Mouse (Mus musculus) liver, embryonic 11.5 days (tissue): ENCODE measurements around the gene Ccpg1os. TPM values are rescaled to one million over a fixed set of nuclear protein-coding genes. Genes with fewer than 3 reads are reported as not detected.

Experiments
- ATAC-seq: fragments of 200-750 bp; cut with Nextera tagmentation; replicated peaks from 2 replicates; pipeline ENCODE4 v1.8.0; 2017; ENCODE audit warnings: moderate number of reproducible peaks, mild to moderate bottlenecking, moderate TSS enrichment, moderate library complexity; ENCODE audit not compliant: low FRiP score
- DNase-seq: peaks from one replicate; pipeline ENCODE4 v3.0.0-alpha.2; 2017; ENCODE audit warnings: low spot score
- H3K27ac ChIP-seq: fragments of 300-500 bp; sonication (generic); 2 replicates; pipeline ENCODE4 v1.5.1; 2014; ENCODE audit warnings: mild to moderate bottlenecking, low read depth, low read length, control low read depth
- H3K27me3 ChIP-seq: fragments of 300-500 bp; sonication (generic); replicated peaks from 2 replicates; pipeline ENCODE4 v1.6.1; 2014; ENCODE audit warnings: low read length, mixed read lengths; ENCODE audit not compliant: control insufficient read depth, insufficient read depth
- H3K36me3 ChIP-seq: fragments of 300-500 bp; sonication (generic); 2 replicates; pipeline ENCODE4 v1.6.1; 2014; ENCODE audit warnings: mild to moderate bottlenecking, low read length, moderate library complexity, mixed read lengths; ENCODE audit not compliant: control insufficient read depth, insufficient read depth
- H3K4me1 ChIP-seq: fragments of 300-500 bp; sonication (generic); replicated peaks from 2 replicates; pipeline ENCODE4 v1.6.1; 2014; ENCODE audit warnings: low read length, mixed read lengths; ENCODE audit not compliant: control insufficient read depth, insufficient read depth
- H3K4me2 ChIP-seq: fragments of 300-500 bp; sonication (generic); 2 replicates; pipeline ENCODE4 v1.6.1; 2014; ENCODE audit warnings: mild to moderate bottlenecking, control low read depth, moderate library complexity
- H3K4me3 ChIP-seq: fragments of 300-500 bp; sonication (generic); 2 replicates; pipeline ENCODE4 v1.5.1; 2014; ENCODE audit warnings: low read depth, low read length, control low read depth
- H3K9ac ChIP-seq: fragments of 300-500 bp; sonication (generic); 2 replicates; pipeline ENCODE4 v1.6.1; 2014; ENCODE audit warnings: low read depth, low read length, control low read depth
- H3K9me3 ChIP-seq: fragments of 300-500 bp; sonication (generic); 2 replicates; pipeline ENCODE4 v1.6.1; 2016; ENCODE audit warnings: low read length, inconsistent platforms, mixed read lengths; ENCODE audit not compliant: control insufficient read depth
- WGBS: fragments of 180-500 bp; shearing (Covaris S2); extraction: QIAGEN DNeasy Blood & Tissue Kit; methylation state at CpG from one replicate; pipeline ENCODE4 v1.1.7; 2014; 5-methylcytosine and 5-hydroxymethylcytosine counted together
- polyA plus RNA-seq: library from polyadenylated mRNA; unstranded; fragments of >200 nt; fragmentation: Nextera tagmentation; extraction: Ambion mirVana; gene quantifications from 2 replicates; pipeline ENCODE4 v1.2.1, GENCODE M21; 2014

The Ccpg1os gene
- polyA plus RNA-seq, 1 experiment from 2014 or later, result 7.3 TPM

GRCm38 (mm10) chr9:73012629-73013028 is 27.4 kb upstream of the Ccpg1os start:
- no peak overlapping the region for H3K4me2 ChIP-seq
- H3K9me3 ChIP-seq, result no peaks in the 10 kb centered on the region
- no peaks in the 10 kb centered on the region for H3K4me1 ChIP-seq
- DNase-seq, result no peak
- H3K27ac ChIP-seq, result no peak overlapping the region
- no peak overlapping the region for H3K9ac ChIP-seq
- peaks cover 12% of the 10 kb centered on the region; the same call in 1 of the 2 replicates for H3K36me3 ChIP-seq
- WGBS, result 88% methylated on average over 4 of the region's 4 CpGs
- H3K4me3 ChIP-seq, result no peak overlapping the region
- no peak for ATAC-seq
- no peaks in the 10 kb centered on the region for H3K27me3 ChIP-seq

GRCm38 (mm10) chr9:73008384-73008783 is 23.2 kb upstream of the Ccpg1os start:
- DNase-seq, result no peak
- H3K27me3 ChIP-seq, result no peaks in the 10 kb centered on the region
- H3K4me1 ChIP-seq, result no peaks in the 10 kb centered on the region
- H3K36me3 ChIP-seq, result 0 out of 2 replicates have a peak, but pooled peaks cover 4% of the 10 kb centered on the region
- no peak overlapping the region for H3K9ac ChIP-seq
- no peak overlapping the region for H3K4me3 ChIP-seq
- no peak overlapping the region for H3K27ac ChIP-seq
- H3K4me2 ChIP-seq, result no peak overlapping the region
- ATAC-seq, result no peak
- 53% methylated on average over 3 of the region's 3 CpGs for WGBS
- H3K9me3 ChIP-seq, result no peaks in the 10 kb centered on the region

GRCm38 (mm10) chr9:73006175-73006574 is 21.0 kb upstream of the Ccpg1os start:
- Histone ChIP-seq H3K27ac (no peak overlapping the region), H3K4me3 (no peak overlapping the region), H3K4me2 (no peak overlapping the region), H3K36me3 (0 out of 2 replicates have a peak, but pooled peaks cover 4% of the 10 kb centered on the region), H3K4me1 (no peaks in the 10 kb centered on the region), H3K9ac (no peak overlapping the region), H3K9me3 (no peaks in the 10 kb centered on the region), H3K27me3 (no peaks in the 10 kb centered on the region)
- 94% methylated on average over 3 of the region's 3 CpGs for WGBS
- ATAC-seq, result no peak
- no peak for DNase-seq

- H3K9ac ChIP-seq, result no peak overlapping the region
- no peak overlapping the region for H3K4me2 ChIP-seq
- no peak overlapping the region for H3K4me3 ChIP-seq
- H3K4me1 ChIP-seq, result no peaks in the 10 kb centered on the region
- no peak overlapping the region for H3K27ac ChIP-seq
- DNase-seq, result no peak
- 80% methylated on average over 6 of the region's 6 CpGs for WGBS
- H3K36me3 ChIP-seq, result 0 out of 2 replicates have a peak, but pooled peaks cover 4% of the 10 kb centered on the region
- no peaks in the 10 kb centered on the region for H3K9me3 ChIP-seq
- H3K27me3 ChIP-seq, result no peaks in the 10 kb centered on the region
- ATAC-seq, result no peak
Observed at GRCm38 (mm10) chr9:73005106-73005505, 19.9 kb upstream of the Ccpg1os start.

- H3K9ac ChIP-seq, result no peak overlapping the region
- no peak overlapping the region for H3K4me2 ChIP-seq
- DNase-seq (no peak), ATAC-seq (no peak)
- no peaks in the 10 kb centered on the region for H3K9me3 ChIP-seq
- H3K36me3 ChIP-seq, result 0 out of 2 replicates have a peak, but pooled peaks cover 4% of the 10 kb centered on the region
- 90% methylated on average over 8 of the region's 8 CpGs for WGBS
- H3K4me3 ChIP-seq, result no peak overlapping the region
- H3K27ac ChIP-seq, result no peak overlapping the region
- H3K27me3 ChIP-seq, result no peaks in the 10 kb centered on the region
- no peaks in the 10 kb centered on the region for H3K4me1 ChIP-seq
Observed at GRCm38 (mm10) chr9:73004076-73004475, 18.9 kb upstream of the Ccpg1os start.

GRCm38 (mm10) chr9:73002177-73002576 is 17.0 kb upstream of the Ccpg1os start:
- no peaks in the 10 kb centered on the region for H3K9me3 ChIP-seq
- no peak overlapping the region for H3K4me2 ChIP-seq
- H3K36me3 ChIP-seq, result 0 out of 2 replicates have a peak, but pooled peaks cover 4% of the 10 kb centered on the region
- no peak overlapping the region for H3K9ac ChIP-seq
- H3K27ac ChIP-seq, result no peak overlapping the region
- WGBS, result 70% methylated on average over 3 of the region's 3 CpGs
- no peaks in the 10 kb centered on the region for H3K27me3 ChIP-seq
- no peaks in the 10 kb centered on the region for H3K4me1 ChIP-seq
- ATAC-seq, result no peak
- H3K4me3 ChIP-seq, result no peak overlapping the region
- no peak for DNase-seq

- H3K4me3 ChIP-seq, result no peak overlapping the region
- H3K36me3 ChIP-seq, result 0 out of 2 replicates have a peak, but pooled peaks cover 4% of the 10 kb centered on the region
- DNase-seq, result no peak
- H3K27ac ChIP-seq, result no peak overlapping the region
- no peak for ATAC-seq
- no peak overlapping the region for H3K4me2 ChIP-seq
- WGBS, result 74% methylated on average over 13 of the region's 13 CpGs
- H3K9me3 ChIP-seq, result no peaks in the 10 kb centered on the region
- H3K27me3 ChIP-seq, result no peaks in the 10 kb centered on the region
- H3K4me1 ChIP-seq, result no peaks in the 10 kb centered on the region
- H3K9ac ChIP-seq, result no peak overlapping the region
Observed at GRCm38 (mm10) chr9:73001314-73002011, 16.3 kb upstream of the Ccpg1os start.

- 66% methylated on average over 2 of the region's 2 CpGs for WGBS
- no peaks in the 10 kb centered on the region for H3K27me3 ChIP-seq
- no peak overlapping the region for H3K4me2 ChIP-seq
- no peak overlapping the region for H3K4me3 ChIP-seq
- ATAC-seq, result no peak
- no peak for DNase-seq
- no peak overlapping the region for H3K9ac ChIP-seq
- H3K9me3 ChIP-seq, result no peaks in the 10 kb centered on the region
- no peak overlapping the region for H3K27ac ChIP-seq
- H3K4me1 ChIP-seq, result no peaks in the 10 kb centered on the region
- no peaks in the 10 kb centered on the region for H3K36me3 ChIP-seq
Observed at GRCm38 (mm10) chr9:73000487-73000886, 15.3 kb upstream of the Ccpg1os start.

- H3K9me3 ChIP-seq, result no peaks in the 10 kb centered on the region
- no peak overlapping the region for H3K27ac ChIP-seq
- H3K27me3 ChIP-seq, result no peaks in the 10 kb centered on the region
- ATAC-seq (no peak), DNase-seq (no peak)
- H3K36me3 ChIP-seq, result no peaks in the 10 kb centered on the region
- 66% methylated on average over 7 of the region's 7 CpGs for WGBS
- no peaks in the 10 kb centered on the region for H3K4me1 ChIP-seq
- no peak overlapping the region for H3K4me3 ChIP-seq
- H3K9ac ChIP-seq, result no peak overlapping the region
- no peak overlapping the region for H3K4me2 ChIP-seq
Observed at GRCm38 (mm10) chr9:72996806-72997205, 11.6 kb upstream of the Ccpg1os start.
